Mouse (Mus musculus) frontal cortex, adult 2 months (tissue): ENCODE results near the gene Cachd1. TPM values are rescaled to one million over a fixed set of nuclear protein-coding genes. Genes with fewer than 3 reads are reported as not detected.
A peak's percentile ranks its signal among the peaks of the same experiment; 100 is the strongest.

ENCODE experiments used
- DNase-seq, 2 experiments: peaks; one replicate each; pipeline ENCODE4 v3.0.0; 2022; ENCODE audit warnings: low spot score in 1 of 2; ENCODE audit errors: extremely low spot score in 1 of 2
- polyA plus RNA-seq: library from polyadenylated mRNA; depleted of rRNA; stranded (reverse); fragments of >200 nt; gene quantifications from 2 replicates; pipeline ENCODE4 v1.2.3, GENCODE M21; 2012

The Cachd1 gene
- polyA plus RNA-seq, 1 experiment = 18.1 TPM

DNA sequence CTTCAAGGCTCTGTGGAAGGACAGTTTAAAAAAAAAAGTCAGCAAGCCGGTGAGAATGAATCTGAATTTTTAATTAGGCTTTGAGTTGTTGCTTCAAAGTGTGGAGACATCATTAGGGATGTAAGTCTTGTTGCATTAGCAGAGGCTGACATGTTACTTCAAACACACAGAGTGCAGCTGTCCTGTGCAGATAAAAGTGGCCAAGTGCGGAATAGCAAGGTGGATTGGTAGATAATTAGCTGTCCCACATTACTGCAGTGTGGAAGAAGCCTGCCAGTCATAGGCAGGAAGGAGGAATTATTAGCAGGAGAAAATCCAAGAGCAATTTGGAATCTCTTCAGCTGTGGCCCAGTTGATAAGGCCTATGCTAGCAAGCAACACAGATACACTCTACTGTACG, 10.7 kb downstream of the Cachd1 start:
- no peak for DNase-seq

DNA sequence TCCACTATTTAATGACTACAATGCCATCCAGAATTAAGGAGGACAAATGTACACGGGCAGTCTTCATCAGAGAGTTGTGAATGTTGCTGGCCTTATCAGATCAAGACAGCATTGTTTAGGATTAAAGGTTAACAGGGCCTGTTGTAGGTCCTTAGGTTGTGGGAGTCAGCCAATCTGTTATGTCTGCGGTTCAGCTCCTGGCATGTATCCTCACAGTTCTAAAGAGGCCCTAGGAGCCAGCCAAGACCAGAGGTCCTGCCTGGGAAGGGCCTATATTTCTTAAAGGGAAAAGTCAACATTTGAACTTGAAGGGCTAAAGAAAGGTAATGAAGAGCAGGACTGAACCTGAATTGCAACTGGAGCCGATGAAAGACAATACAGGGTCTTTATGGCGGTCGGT, 13.7 kb downstream of the Cachd1 start:
- DNase-seq = no peak

- DNase-seq = no peak
Observed at GRCm38 (mm10) chr4:100793147-100793546, 16.7 kb downstream of the Cachd1 start.

DNA sequence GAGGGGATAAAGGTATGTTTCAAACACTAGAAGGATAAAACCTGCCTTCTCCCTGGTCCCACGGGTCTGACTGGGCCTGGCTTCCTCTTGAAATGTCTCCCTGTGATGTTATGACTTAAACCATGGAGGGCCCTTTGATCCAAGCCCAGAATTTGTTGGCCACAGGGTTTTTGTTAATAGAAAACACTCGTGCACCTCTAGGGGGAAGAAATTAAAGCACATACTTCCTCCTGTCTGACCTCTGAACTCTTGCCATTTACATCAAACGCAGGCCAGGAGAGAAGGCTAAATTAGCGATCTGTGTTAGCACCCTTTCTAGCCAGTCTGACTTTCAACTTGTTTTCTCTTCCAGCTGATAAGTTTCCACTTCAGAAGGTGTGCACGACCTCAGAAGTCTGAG, 19.0 kb downstream of the Cachd1 start:
- DNase-seq = no peak

DNA sequence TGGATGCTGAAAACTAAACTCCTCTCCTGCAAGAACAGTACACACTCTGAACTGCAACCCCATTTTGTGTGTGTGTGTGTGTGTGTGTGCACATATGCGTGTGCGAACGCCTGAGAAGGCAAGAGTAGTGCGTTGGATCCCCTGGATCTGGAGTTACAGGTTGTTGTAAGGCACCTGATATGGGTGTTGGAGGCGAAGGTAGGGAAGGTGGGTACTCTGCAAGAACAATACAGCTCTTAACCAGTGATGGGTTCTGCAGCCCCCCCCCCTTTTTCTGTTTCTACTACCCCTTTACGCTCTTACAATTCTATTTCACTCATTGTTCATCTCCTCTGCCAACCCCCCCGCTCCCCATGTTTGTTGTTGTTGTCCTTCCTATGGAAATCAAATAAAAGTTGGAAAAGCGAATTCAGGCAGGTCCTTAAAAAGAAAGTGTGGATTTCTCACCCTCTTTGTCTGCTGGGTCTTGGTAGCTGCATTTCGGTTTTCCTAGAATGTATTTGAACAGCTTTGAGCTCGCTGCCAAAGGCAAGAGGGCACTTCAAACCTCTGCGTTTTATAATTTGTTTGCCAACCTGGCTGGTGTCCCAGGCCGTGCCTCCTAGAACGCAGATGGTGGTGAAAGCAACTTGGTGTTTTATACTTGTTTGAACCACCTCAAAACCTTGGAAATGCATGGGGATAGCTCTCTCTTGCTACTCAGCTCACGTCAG, 24.4 kb downstream of the Cachd1 start:
- peak in 1 of 2 experiments; percentile 23 for DNase-seq

DNA sequence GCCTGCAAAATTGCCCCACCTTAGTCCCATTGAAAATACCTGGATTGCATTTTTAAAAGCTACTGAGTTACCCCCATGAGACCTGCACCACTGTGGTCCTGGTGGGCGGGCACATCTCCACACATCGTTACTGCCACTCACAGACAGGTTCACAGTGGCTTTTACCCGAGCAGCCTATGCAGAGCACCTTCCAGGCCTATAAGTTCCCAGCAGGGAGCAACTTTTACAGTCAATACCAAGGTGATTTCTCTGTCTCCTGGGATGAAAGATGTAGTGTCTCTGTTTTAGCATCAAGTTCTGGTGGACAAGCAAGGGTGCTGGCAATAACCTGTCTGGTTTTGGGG, 24.9 kb downstream of the Cachd1 start:
- no peak for DNase-seq

GRCm38 (mm10) chr4:100811057-100811695, 34.7 kb downstream of the Cachd1 start:
- no peak for DNase-seq

- no peak for DNase-seq
Observed at GRCm38 (mm10) chr4:100811802-100812510, 35.5 kb downstream of the Cachd1 start.

DNA sequence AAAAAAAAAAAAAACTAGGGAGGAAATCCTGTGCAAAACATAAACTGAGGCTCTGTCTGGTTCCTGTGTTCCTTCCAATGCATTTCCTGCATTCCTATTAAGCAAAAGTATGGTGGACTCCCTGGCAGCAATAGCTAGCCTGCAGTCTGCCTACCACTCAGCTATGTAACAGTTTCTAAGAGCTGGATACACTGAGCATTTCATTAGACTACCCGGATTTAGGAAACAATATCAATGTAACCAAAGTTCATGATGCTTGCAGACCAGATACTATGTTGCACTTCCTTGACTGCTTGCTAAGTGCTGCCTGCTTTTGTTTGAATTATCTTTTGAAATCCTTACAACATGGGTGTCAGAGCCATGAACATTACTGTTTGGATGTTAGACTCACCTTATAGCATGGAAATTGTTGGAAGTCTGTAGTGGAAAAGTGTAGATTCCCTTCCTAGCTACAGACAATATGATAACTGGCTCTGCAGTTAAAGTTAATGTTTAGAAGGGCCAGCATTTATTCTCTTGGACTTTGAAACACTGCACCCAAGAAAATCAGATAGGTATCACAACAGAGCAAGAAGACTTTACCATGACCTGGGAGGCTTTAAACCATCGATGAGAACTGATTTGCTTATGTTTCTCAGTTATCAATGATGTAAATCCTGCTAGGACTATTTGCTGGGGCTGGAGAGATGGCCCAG, 37.4 kb downstream of the Cachd1 start:
- no peak for DNase-seq

DNA sequence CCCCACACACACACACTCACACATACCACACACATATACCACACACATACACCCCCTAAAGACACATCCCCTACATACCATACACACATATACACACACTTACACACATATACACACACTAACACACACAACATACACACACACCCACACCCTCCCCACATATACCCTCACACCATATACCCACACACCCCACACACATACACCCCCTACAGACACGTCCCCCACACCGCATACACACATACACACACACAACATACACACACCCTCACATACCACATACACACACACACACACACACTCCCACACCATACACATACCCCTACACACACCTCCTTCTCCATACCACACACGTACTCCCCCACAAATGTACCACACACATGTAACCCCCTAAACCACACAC, 42.8 kb downstream of the Cachd1 start:
- DNase-seq = no peak

DNA sequence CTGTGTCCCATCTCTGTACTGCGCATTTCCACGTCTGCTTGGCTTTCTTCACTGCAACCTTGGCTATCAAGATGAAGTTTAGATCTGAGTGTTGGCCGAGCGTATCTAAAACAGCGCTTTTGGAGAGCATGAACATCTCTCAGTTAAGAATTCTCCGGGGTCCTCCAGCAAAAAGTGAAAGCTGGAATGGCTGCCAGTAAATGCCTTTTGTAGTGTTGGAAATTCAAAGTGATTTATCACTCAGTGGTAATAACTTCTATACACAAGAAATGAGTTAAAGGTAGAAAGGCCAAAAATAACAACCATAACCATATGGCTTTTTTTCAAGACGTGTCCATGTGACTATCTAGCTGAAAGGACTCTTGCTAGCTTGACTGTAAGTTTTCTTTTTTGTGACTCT, 46.1 kb downstream of the Cachd1 start:
- no peak for DNase-seq

DNA sequence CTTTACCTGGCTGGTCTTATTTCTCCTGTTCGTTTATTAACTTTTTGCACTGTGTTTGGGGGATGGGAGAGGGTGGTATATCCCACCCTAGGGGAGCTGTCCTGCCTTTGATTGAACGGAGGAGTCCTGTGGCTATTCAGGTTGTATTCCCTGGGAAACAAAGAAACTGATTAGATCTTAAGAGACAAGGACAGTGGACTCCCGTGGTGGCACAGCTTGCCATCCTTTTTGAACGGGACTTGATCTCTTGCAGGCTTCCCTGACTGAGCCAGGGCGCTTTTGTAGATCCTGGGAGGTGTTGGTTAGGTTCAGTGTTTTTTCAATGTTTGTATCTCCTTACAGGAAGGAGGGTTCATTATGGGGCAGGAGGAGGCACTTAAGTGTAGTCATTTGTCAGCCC, 50.9 kb downstream of the Cachd1 start:
- DNase-seq = no peak

GRCm38 (mm10) chr4:100828737-100829136, 52.3 kb downstream of the Cachd1 start:
- DNase-seq = no peak

DNA sequence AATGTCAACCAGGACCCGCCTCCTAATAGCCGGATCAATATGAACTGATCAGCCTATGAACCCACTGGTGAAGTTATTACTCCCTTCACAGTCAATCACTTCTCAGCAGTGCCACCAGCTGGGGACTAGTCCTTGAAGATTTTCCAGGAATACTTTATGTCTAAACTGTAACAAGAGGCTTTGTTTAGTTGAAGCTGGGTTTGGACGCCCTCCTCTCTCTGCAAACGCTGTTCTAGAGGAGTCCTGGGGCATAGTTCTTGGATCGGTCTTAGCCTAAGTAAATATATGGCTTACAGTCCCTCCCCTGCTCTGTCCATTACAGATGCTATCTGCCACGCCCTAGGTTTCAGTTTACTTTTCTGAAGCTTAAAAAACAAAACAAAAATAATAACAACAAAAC, 60.7 kb downstream of the Cachd1 start:
- DNase-seq = no peak

GRCm38 (mm10) chr4:100842629-100843028, 66.2 kb downstream of the Cachd1 start:
- DNase-seq = no peak

DNA sequence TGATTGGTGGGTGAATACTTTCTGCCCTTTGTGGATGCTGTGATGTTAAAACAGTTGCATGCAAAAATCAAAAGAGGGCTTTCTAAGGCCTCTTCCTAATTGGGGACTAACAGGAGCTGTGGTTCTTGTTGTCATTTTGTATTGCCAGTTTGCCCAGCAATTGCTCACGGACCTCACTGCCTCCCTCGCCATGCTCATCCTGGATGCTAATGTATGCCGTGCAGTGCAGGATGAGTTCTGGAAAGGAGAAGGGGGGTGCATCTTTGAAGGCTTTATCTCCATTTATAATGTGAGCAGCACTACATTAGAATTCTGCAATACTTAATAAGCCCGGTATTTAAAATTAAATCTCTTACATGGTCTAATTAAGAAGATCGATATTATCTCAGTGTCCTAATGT, 66.6 kb downstream of the Cachd1 start:
- no peak for DNase-seq

- DNase-seq = no peak
Observed at GRCm38 (mm10) chr4:100850846-100851495, 74.5 kb downstream of the Cachd1 start.

GRCm38 (mm10) chr4:100852448-100852847, 76.0 kb downstream of the Cachd1 start:
- no peak for DNase-seq

DNA sequence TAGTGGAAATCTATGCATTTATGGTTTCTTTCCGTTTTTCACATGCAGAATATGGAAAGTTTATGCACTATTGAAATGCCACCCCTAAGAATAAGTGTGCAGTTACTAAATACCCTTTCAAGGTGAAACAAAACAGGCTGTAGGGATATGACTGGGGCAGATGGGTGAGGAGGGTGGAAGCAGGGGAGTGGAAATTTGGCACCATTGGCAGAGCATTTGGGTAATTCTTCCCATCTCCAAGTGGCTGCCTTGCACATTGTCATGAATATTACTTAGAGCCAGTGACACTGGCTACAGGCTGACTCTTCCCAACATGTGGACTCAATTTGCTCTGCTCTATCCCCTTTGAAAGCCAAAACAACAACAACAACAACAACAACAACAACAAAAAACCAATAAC, 77.0 kb downstream of the Cachd1 start:
- no peak for DNase-seq

DNA sequence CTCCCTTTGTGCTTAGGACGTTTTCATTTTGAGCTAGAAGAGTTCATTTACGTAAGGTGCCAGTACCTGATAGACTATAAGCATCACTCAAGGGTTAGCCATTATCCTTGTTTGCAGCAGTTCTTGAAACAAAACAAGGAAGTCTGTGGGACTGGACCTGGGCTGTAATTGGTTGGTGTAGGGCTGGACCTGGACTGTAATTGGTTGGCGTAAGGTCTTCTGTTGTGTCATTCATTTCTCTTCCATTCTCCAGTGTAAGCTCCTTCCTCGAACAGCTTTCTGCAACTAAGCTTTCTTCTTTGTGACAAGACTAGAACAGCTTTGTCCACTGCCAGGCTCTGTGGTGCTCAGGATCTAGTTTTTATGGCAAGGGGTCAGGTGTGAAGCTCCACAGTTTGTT, 78.9 kb downstream of the Cachd1 start:
- no peak for DNase-seq

GRCm38 (mm10) chr4:100857411-100857869, 81.0 kb downstream of the Cachd1 start:
- DNase-seq = no peak
